Mouse (Mus musculus) heart, adult 11 months (tissue): Measurements from ENCODE around the gene Eps8l2.

Experiments used
- DNase-seq: peaks from one replicate; pipeline ENCODE4 v3.0.0; 2022

The Eps8l2 gene

GRCm38 (mm10) chr7:141338576-141339131 lies at the start of gene Eps8l2:
TSS of gene Eps8l2 (plus strand) at chr7:141338880.
- peak; percentile 91 for DNase-seq

GRCm38 (mm10) chr7:141291921-141292582 lies 46.6 kb upstream of the Eps8l2 start, which contains the start of gene Drd4:
TSS of gene Drd4 (plus strand) at chr7:141292006.
- DNase-seq, result no peak

GRCm38 (mm10) chr7:141292583-141293388 lies 45.9 kb upstream of the Eps8l2 start:
- no peak for DNase-seq

GRCm38 (mm10) chr7:141293852-141294471 lies 44.7 kb upstream of the Eps8l2 start:
- DNase-seq, result no peak

GRCm38 (mm10) chr7:141294479-141294878 lies 44.2 kb upstream of the Eps8l2 start:
- no peak for DNase-seq

GRCm38 (mm10) chr7:141297926-141298650 lies 40.6 kb upstream of the Eps8l2 start:
- DNase-seq, result no peak

- no peak for DNase-seq
Observed at GRCm38 (mm10) chr7:141299175-141299574, 39.5 kb upstream of the Eps8l2 start.

- DNase-seq, result no peak
Observed at GRCm38 (mm10) chr7:141301386-141301785, 37.3 kb upstream of the Eps8l2 start.

GRCm38 (mm10) chr7:141302702-141303268 lies 35.9 kb upstream of the Eps8l2 start:
- no peak for DNase-seq

- DNase-seq, result no peak
Observed at GRCm38 (mm10) chr7:141304537-141304936, 34.1 kb upstream of the Eps8l2 start.

GRCm38 (mm10) chr7:141314416-141314815 lies 24.3 kb upstream of the Eps8l2 start:
- DNase-seq, result no peak

- no peak for DNase-seq
Observed at GRCm38 (mm10) chr7:141315076-141315475, 23.6 kb upstream of the Eps8l2 start.

- no peak for DNase-seq
Observed at GRCm38 (mm10) chr7:141315974-141316373, 22.7 kb upstream of the Eps8l2 start.

GRCm38 (mm10) chr7:141317619-141318132 lies 21.0 kb upstream of the Eps8l2 start:
- no peak for DNase-seq

GRCm38 (mm10) chr7:141319446-141319845 lies 19.2 kb upstream of the Eps8l2 start:
- DNase-seq, result no peak

GRCm38 (mm10) chr7:141324686-141325085 lies 14.0 kb upstream of the Eps8l2 start:
- DNase-seq, result no peak

- peak; percentile 96 for DNase-seq
Observed at GRCm38 (mm10) chr7:141326546-141327446, 11.9 kb upstream of the Eps8l2 start.

- DNase-seq, result peak; percentile 100
Observed at GRCm38 (mm10) chr7:141327469-141328372, 11.0 kb upstream of the Eps8l2 start, which contains the start of the genes Deaf1 and Tmem80. TSS of gene Deaf1 (minus strand) at chr7:141327690. TSS of gene Tmem80 (plus strand) at chr7:141327739.

GRCm38 (mm10) chr7:141328373-141328990 lies 10.2 kb upstream of the Eps8l2 start:
- DNase-seq, result no peak
